ENCODE assay signal across 9 mouse cellular contexts in the genomic region with DNA sequence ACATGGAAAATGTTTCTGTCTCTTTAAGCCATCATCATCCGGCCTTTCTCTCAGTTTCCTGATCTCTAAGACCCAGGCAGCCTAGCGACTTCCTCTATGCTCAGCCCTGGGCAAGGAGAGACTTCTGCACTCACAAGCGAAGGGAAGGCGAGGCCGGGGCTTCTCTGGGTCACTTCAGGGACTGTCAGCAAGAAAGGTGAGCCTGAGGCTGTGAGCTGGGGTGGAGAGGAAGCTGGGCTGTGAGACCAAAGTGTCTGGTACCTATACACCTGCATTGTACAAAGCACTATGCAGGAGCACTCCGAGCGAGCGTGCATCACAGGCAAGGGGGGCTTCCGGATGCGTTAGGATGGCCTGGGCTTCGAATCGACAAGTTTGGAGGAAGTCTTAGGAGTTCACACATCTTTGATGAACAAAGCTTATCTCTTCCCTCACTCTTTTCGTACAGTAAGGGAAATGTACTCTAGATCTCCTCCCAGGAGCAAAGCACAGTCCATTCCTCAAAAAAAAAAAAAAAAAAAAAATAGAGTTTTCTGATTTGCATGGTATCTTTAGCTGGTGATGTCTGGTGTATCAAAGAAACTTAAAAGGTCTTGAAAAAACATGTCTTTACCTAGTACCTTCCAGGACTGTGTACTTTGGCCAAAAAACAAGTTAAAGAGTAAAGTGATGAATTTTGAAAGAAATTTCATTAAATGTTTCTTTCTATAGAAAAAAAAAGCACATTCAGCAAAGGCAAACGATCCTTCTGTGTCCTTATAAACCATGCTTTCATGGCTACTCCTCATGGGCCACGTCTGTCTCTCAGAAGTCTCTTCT. TPM values are rescaled to one million over a fixed set of nuclear protein-coding genes. Genes with fewer than 3 reads are reported as not detected.
DNase-seq lines count a peak whose midpoint lies in the region; ATAC-seq and TF ChIP-seq lines count a peak whose summit lies in the region.
"Had no signal": no experiment of that assay in that cellular context is flagged by ENCODE, and none has a peak within 500 bp of the region (broad histone marks: within the 10 kb centered on the region; RNA-seq: fewer than 3 reads in every experiment).

Gene Gimap1 (plus strand): TSS at position 94 of the 819 bp plus-strand sequence.

- no peaks in the 10 kb centered on the region for H3K9me3 ChIP-seq in heart, embryonic 14.5 days (ENCODE audit: control insufficient read depth, low read length)
- H3K9me3 ChIP-seq: embryonic facial prominence, embryonic 12.5 days had no signal

- TF ChIP-seq CTCF in cerebellum, adult 2 months (IDR thresholded peaks at IDR 0.05; ENCODE audit: borderline replicate concordance, insufficient read depth, low read depth, low read length), result no peak

- H3K27ac ChIP-seq in cerebellum, adult 2 months (ENCODE audit: insufficient read depth, low read length), result no peak within 1 kb of the TSS
- H3K27ac ChIP-seq in heart, embryonic 14.5 days (replicated peaks in 1 of 2; ENCODE audit: control insufficient read depth in 1 of 2, insufficient read depth in 1 of 2, low read depth in 2 of 2, low read length in 2 of 2), result peak within 1 kb of the TSS; percentile 68 to 88
- H3K27ac ChIP-seq: embryonic facial prominence, embryonic 12.5 days had no signal

- no peak for DNase-seq in cerebellum, adult 2 months
- DNase-seq in cerebellum, postnatal 36 days, result no peak
- DNase-seq in large intestine, adult 2 months (ENCODE audit: low read depth, low spot score), result no peak
- peak; percentile 32 for DNase-seq in skeletal muscle tissue, adult 2 months (ENCODE audit: low read depth, low spot score)
- DNase-seq in urinary bladder, postnatal 10 days (ENCODE audit: low spot score), result no peak
- DNase-seq in urinary bladder, postnatal 25 days (ENCODE audit: low spot score), result no peak
- DNase-seq in left cerebral cortex, adult 18-20 months (ENCODE audit: low spot score in 2 of 2), result no peak

- peak within 1 kb of the TSS; percentile 33 for H3K4me3 ChIP-seq in cerebellum, adult 2 months (replicated peaks; ENCODE audit: insufficient read depth, low read depth, low read length)
- peak within 1 kb of the TSS; percentile 39 to 58 for H3K4me3 ChIP-seq in heart, embryonic 14.5 days (ENCODE audit: control insufficient read depth in 1 of 2, insufficient read depth in 1 of 2, low read depth in 1 of 2, low read length in 2 of 2)
- H3K4me3 ChIP-seq: embryonic facial prominence, embryonic 12.5 days had no signal

- 81% methylated on average over 15 of the region's 15 CpGs for whole genome bisulfite sequencing in cerebellum, adult 2 months
- 49% methylated on average over 15 of the region's 15 CpGs for WGBS in heart, embryonic 14.5 days
- 66% methylated on average over 15 of the region's 15 CpGs for WGBS in large intestine, adult 2 months

- peak within 1 kb of the TSS; percentile 55 for H3K4me2 ChIP-seq in heart, embryonic 14.5 days (ENCODE audit: low read length)
- H3K4me2 ChIP-seq: embryonic facial prominence, embryonic 12.5 days had no signal

- H3K9ac ChIP-seq in heart, embryonic 14.5 days (ENCODE audit: low read length), result peak within 1 kb of the TSS; percentile 48
- H3K9ac ChIP-seq: embryonic facial prominence, embryonic 12.5 days had no signal

- peaks cover 4% of the 10 kb centered on the region; the same call in 1 of the 2 replicates for H3K4me1 ChIP-seq in cerebellum, adult 2 months (ENCODE audit: control insufficient read depth, insufficient read depth, low read length)
- H3K4me1 ChIP-seq in heart, embryonic 14.5 days (ENCODE audit: control insufficient read depth in 2 of 2, insufficient read depth in 2 of 2, low read length in 2 of 2), result peaks cover 0 to 4% of the 10 kb centered on the region in 2 experiments; a peak in 2 of 4 replicates

- peak; percentile 17; the same call in 1 of the 2 replicates for ATAC-seq in heart, embryonic 14.5 days (ENCODE audit: insufficient number of reproducible peaks, insufficient read depth, low FRiP score, low read depth)

- no peak for TF ChIP-seq POLR2A in cerebellum, adult 2 months (IDR thresholded peaks at IDR 0.05; ENCODE audit: borderline replicate concordance, insufficient read depth, low read length)

- no peaks in the 10 kb centered on the region for H3K36me3 ChIP-seq in heart, embryonic 14.5 days (ENCODE audit: control insufficient read depth, insufficient read depth, low read length)
- H3K36me3 ChIP-seq: embryonic facial prominence, embryonic 12.5 days had no signal

- H3K27me3 ChIP-seq in cerebellum, adult 2 months (ENCODE audit: control insufficient read depth, insufficient read depth, low read length), result no peaks in the 10 kb centered on the region
- H3K27me3 ChIP-seq in heart, embryonic 14.5 days (ENCODE audit: control insufficient read depth, insufficient read depth, low read length), result peaks cover 27% of the 10 kb centered on the region

RNA-seq across cellular contexts. Expression of gene Gimap1, which starts in this region (rescaled TPM):
- 1.8 and 2.3 TPM in 2 replicates for polyA plus RNA-seq in cerebellum, adult 2 months (2012; rRNA removed)
- polyA plus RNA-seq in heart, embryonic 14.5 days (2014; fragmentation: Nextera tagmentation; extraction: Ambion mirVana), result 26.1 and 27.5 TPM in 2 replicates
- polyA plus RNA-seq in large intestine, adult 2 months (2012; rRNA removed), result 12.2 and 13.9 TPM in 2 replicates
- total RNA-seq in left cerebral cortex, adult 18-20 months (2021), result 1 to 10 TPM; 2.1 to 2.3 TPM
